Mouse (Mus musculus) ovary, postnatal 10 days (tissue): ENCODE measurements around the gene Thumpd1.
"Not testable (repeated sequence)": the region's sequence is repeated elsewhere in the genome, so short reads cannot be mapped to it uniquely, and the experiment has no call there.

Source experiments
- DNase-seq: peaks from one replicate; pipeline ENCODE4 v3.0.0; 2022; ENCODE audit warnings: low spot score

Thumpd1 gene

DNA sequence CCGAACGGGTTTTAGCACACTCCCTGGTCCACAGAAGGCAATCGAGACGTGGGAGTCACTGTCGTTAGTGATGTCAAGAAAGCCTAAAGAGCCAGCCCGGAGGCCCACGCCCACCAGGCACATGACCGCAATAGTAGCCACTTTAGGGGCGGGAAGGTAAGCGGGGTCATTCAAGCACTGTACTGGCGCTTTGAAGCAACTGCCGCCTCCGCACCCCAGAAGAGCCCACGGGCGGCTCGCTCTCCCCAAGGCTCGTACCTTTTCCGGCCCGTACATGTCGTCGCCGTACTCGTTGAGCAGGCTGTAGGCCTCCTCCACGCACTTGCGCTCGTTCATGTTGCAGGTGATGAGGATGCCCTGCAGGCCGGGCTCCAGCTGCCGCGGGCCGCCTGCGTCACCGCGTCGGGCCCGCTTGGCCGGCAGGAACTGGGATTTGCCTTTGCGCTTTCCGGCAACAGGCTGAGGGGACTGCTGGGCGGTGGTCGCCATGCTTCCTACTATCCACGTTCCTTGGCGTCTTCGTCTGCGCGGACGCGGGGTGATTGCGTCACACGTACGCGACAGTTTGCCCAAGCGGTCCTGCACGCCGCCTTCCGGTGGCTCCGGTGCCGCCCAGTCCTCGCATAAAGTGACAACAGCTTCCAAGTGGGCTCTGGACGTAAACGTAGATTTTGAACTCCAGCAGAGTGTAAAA, at the start of gene Thumpd1:
TSS of gene Thumpd1 (minus strand) at position 546 of the 694 bp plus-strand sequence.
- DNase-seq, result peak; percentile 90

DNA sequence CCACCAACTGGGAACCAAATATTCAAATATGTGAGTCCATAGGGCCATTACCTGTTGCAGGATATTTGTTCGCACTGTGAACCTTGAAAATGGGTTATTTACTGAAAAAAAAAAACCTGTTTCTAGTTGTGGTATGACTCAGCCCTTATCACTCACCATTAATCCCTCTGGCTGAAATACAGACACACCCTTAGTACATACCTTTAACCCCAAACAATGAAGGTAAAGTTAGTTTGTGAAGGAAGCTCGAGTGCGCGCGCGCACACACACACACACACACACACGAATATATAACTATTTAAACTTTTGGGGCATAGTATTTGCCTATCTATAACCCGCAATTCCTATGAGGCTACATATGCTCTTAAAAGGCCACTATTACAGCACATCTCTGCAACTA, 49.3 kb upstream of the Thumpd1 start:
- DNase-seq, result no peak

DNA sequence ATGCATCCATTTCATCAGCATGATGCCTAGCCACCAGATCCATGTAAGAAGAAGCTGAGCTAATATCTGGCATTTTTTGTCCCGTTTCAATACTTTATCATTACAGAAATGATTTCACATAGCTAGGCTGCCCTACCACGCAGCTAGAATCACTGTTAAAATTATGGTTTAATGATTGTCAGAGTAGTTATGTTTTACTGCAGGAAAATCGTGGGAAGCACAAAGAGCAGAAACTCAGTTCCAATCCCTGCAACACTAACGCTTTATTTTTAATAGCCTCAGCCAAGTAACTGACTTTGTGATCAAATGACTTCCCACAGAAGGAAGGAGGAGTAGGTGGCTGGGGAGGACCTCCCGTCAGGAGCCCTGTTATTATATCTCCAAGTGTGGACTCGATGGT, 46.4 kb upstream of the Thumpd1 start:
- no peak for DNase-seq

DNA sequence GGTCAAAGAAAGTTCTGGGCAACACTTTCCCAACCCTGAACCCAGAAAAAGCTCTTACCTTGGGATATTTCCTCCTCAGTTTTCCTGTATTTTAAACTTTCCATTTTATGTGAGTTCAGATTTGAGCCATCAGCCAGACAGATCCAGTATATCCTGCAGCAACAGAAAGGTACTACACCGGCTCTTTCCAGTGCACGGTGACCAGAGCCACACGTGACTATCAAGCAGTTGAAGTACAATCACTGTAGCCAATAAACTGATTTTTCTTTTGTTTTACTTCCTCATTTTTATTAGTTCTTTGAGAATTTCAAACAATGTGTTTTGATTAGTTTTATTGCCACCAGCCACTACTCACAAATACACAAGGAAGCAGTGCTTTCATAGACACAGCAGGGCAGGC, 43.8 kb upstream of the Thumpd1 start:
- no peak for DNase-seq

DNA sequence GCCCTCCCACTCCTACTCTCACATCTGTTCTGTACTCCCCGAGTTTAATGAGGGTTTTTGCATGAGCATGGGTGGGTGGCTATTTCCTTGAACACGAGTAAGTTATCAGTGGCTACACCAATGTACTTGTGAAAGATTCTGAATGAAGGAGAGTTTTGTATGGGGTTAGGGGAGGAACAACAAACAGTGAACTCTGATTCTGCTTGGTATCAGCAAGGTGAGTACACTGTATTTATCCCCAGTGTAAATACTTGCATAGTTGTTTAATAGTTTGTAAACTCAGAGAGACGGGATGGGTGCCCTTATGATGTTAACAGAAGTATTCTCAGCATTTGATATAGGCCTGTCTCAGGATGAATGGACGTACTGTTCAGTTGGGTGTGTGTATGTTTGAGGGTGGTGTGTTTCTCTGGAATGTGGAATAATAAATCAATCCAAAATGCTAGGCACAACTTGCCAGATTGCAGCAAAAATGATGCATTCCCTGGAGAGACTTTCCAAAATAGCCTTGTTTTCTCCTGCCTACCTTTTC, 41.6 kb upstream of the Thumpd1 start:
- DNase-seq, result no peak

DNA sequence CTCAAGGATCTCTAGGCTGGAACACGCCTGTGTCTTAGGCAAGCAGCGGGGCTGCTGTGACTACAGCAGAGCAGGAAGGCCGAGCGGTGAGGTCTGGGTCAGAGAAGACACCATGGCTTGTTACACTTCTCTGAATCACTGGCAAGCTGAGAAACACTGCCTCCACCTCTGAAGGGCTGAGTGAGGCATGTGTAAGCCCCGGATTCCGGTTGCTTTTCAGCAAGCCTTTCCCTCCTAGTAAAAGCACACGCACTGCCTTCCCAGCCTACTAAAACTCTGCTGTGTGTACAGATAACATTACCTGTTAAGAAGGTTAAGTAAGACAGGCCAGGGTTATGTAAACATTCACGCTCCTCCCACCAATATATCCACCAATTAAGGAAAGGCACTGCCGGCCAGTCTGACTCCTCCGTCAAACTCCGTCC, 39.9 kb upstream of the Thumpd1 start, which contains the start of gene Acsm3:
TSS of gene Acsm3 (plus strand) at position 397 of the 425 bp plus-strand sequence.
- no peak for DNase-seq

DNA sequence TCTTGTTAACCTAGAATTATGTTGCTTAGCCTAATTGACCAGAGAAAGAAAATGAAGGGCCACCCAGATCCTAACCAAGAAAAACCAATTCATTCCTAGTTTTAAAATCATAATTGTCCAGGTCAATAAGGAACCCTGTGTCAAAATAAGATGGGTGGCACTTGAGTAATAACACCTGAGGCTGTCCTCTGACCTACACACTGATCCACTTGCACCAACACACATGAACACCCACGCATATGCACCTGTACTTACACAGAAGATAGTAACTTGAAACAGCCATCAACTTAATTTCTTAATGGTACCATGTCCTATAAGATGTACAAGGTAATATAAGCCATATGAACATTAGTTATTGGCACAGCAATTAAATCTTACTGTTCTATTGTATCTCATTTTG, 33.1 kb upstream of the Thumpd1 start:
- DNase-seq, result no peak

DNA sequence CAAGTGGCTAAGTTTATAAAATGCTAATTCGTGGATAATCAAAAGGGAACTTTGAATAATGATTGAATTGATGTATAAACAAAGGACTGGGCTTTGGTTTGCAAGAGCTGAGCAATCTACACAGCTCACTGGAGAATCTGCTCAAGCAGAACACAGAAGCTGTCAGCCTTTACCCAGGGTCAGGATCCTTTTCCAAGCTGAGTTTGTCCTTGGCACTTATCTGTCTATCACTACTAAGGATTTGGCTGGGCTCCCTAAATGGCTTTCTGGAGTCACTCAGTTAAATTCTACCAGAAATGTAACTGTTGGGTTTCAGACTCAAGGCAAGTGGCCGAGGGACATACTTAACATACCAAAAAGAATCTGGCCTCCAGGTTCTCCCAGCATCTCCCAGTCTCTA, 29.3 kb upstream of the Thumpd1 start:
- no peak for DNase-seq

DNA sequence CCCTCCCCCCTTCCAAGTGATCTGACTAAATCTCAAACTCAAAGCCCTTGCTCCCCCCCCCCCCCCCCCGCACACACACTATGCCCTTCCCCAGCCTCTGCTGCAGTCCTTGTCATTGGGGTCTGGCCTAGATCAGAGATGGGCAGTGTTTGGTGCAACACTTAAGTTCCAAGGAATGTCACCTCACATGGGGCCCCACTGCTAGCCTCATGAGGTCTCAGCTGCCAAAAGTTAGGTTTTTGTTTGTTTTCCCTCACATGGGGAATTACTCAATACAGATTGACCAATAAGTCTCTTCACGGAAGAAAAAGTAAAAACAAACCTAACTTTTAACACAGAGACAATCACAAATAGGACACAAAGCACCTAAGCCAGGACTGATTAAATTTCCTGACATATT, 28.2 kb upstream of the Thumpd1 start:
- DNase-seq, result no peak

DNA sequence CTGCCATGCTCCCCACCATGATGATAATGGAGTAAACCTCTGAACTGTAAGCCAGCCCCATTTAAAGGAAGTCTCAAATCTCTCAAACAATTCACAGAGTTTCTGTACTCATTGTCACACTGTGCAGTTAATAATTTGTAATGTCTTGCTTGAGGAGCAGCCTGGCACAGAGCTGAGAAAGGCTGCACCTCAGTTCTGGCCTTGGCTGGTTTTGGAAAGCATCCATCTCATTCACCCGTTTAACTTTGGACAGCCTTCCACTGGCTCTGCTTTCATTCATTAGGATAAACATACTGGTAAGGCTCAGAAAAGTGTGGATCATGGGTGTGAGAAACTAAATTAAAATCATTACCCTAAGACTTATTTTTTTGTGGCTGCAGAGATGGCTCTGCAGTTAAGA, 25.3 kb upstream of the Thumpd1 start:
- DNase-seq, result no peak

DNA sequence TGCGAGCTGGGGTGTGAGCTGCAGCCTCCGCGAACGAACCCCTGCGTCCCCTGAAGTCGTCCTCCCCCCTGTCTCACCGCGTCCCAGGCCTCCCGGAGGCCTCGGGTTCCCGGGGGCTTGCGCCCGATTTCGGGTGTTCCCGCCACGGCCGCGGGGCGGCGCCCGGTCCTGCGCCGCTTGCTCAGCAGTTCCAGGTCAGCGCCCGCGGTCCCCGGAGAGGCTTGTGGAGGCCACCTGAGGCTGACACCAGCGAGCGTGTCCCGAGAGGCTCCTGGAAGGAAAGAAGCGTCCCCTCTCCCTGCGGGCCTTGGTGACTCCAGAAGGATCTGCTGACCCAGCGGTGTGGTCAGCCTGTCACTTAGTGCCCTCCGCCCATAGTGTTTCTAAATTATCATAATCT, 23.7 kb upstream of the Thumpd1 start:
- DNase-seq, result no peak

DNA sequence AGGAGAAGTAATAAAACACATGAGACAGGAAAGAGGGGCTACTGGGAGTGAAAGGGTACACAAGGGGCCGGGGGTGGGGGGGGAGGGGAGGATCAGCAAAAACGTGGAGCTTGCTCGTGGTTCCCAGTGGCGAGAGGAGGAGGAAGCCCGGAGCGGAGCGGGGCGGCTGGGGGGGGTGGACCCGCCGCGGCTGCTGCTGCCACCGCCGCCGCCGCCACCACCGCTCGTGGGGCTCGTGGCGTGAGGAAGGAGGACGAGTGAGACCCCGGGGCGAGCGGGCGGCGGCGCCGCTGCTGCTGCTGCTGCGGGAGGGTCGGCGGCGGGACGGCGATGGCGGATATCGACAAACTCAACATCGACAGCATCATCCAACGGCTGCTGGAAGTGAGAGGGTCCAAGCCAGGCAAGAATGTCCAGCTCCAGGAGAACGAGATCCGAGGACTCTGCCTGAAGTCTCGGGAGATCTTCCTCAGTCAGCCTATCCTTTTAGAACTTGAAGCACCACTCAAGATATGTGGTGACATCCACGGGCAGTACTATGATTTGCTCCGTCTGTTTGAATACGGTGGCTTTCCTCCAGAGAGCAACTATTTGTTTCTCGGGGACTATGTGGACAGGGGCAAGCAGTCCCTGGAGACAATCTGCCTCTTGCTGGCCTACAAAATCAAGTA, 19.3 kb upstream of the Thumpd1 start:
- not testable (repeated sequence) for DNase-seq

DNA sequence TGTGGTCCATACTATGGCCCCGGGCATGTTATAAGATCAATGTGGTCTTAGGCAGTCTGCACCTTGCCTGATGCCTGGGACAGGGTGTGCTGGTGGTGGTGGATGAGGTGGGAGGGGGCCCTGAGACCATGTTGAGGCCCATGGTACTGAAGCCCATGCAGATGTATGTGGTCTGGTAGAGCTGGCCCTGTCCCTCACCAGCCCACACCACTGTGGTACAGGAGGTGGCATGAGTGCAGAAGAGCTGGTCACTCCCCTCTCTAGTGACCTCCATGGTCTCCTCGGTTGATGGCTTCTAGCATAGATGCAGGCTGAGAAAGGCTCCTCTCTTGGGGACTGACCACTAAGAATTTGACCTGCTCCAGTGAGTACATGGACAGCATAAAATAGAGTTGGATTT, 18.3 kb upstream of the Thumpd1 start:
- no peak for DNase-seq

DNA sequence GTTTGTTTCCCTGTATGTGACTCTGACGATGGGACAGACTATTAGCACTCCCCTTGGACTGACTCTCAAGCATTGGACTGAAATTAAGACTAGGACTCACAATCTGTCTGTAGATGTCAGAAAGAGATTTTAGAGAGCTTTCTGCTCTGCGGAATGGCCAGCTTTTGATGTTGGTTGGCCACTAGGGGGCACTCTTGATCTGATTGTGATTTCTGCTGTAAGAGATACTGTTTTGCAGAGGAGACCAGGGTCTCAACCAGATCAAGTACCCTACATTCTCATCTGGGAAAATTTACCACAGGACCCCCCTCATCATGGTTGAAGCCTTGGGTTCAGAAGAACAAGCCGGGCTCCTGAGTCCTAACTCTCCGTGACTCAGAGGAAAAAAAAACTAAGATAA, 10.7 kb upstream of the Thumpd1 start:
- not testable (repeated sequence) for DNase-seq

DNA sequence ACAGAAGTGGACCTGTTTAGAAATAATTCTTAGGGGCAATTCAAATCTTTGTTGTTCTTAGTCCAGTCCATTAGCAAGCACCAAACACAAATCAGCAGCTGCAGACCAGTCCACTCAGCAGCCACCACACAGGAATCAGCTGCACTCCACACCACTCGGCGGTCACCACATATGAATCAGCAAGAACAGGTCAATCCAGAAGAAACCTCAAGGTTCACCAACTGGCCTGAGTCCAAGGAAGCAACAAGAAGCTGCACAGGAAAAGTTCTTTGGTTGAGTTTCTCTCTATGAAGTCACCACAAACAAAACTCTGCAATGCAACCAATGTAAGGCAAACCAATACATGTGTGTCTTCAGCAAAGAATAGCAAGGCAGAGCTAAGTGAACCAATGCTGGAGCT, 7.0 kb upstream of the Thumpd1 start:
- DNase-seq, result no peak

DNA sequence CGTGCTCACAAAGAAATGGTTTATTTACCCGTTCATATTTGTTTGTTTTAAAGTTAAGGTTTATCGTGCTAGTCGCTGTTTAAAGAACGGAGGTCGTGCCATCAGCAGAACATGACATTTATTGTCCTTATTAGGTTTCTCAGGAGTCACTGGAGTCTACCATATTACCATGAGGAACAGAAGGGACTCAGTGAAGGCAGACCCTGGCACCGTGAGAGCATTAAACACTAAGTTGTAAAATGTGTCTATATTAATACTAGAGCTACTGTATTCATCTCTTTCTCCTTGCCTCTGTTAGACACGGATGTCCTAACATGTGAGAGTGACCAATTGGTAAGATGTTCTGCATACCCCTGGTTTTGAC, 331 bp upstream of the Thumpd1 start:
- no peak for DNase-seq

DNA sequence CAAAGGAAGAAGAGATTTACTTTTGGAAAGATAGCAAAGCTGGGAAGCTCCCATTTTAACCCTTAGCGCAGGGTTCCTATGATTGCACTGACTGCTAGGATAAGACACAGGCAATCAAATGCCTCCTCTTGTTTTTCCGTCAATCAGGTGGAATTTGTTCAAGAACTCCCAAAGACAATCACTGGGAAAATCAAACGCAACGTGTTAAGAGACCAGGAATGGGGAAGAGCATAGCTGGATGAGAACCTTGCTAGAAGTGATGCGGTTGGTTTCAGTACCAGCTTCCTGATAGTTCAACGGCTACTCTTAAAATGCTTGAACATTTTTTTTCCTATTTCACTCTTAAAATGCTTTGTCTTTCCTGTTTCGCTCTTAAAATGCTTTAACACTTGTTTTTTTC, 6.5 kb downstream of the Thumpd1 start:
- DNase-seq, result no peak

DNA sequence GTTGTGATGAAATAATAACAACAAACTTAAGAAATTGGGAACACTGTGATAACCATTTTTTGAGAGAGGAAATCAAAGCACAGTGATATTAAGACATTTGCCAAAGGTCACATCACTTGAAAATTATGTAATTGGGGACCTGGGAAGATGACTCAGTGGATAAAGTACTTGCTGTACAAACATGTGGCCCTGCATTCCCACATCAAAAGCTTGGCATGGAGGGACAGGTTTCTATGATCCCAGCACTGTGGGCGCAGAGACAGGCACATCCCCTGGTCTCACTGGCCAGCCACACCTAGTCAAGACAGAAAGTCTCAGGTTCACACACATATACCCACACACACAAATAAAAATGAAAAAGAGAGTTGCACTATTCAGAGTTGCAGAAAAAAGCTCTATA, 25.7 kb downstream of the Thumpd1 start:
- no peak for DNase-seq

DNA sequence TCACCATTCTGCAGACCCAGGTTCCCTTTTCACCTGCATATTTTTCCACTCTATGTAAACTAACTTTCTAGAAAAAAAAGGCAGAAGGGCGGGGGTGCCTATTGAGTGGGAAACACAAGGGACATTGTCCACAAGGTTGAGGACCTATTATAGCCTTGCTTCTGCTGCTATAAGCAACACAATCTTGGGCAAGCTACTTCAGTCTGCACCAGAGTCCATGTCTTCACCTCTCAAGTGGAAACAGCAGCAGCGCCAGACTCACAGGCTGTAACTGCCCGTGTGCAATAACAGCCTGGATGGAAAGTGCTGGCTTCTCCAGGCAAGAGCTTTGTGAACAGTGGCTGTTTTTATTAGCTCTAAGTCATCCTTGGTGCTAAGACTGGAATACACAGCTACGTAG, 28.3 kb downstream of the Thumpd1 start:
- no peak for DNase-seq

DNA sequence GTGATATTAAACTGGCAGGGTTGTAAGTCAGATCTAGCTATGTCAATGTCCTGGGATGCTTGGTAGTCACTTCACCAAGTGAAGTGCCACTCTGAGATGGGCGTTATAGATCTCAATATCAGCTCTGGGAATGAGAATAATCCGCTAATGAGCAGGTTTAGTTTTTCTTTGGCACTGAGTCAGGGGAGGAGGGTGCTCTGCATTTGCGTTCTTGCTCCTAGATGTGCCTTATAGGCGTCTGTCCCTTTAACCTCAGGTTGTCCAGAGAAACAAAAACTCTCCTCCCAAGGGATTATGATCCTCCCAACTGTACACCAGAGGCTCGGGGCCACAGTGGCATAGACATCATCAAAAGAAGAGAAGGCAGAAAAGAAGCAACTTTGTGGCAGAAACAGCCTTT, 30.9 kb downstream of the Thumpd1 start, which contains the start of gene Acsm4:
TSS of gene Acsm4 (plus strand) at position 301 of the 400 bp plus-strand sequence.
- no peak for DNase-seq

DNA sequence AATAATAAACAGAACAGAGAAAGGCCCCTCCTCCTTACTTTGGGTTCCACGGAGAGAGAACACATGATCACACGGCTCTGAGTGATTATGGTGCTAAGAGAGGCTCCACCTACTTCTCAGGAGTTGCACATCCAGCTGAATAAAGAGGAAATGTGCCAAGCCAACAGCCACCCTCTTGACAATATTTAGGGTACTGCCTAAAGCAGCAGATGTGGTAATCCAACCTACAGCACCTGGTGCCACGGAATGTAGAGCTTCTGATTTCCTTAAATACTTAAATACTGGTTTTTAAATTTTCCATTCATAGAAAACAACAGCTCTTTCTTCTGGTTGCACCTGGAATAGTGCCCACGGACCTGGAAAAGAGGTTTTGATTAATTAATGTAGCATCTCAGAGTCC, 37.9 kb downstream of the Thumpd1 start:
- no peak for DNase-seq

DNA sequence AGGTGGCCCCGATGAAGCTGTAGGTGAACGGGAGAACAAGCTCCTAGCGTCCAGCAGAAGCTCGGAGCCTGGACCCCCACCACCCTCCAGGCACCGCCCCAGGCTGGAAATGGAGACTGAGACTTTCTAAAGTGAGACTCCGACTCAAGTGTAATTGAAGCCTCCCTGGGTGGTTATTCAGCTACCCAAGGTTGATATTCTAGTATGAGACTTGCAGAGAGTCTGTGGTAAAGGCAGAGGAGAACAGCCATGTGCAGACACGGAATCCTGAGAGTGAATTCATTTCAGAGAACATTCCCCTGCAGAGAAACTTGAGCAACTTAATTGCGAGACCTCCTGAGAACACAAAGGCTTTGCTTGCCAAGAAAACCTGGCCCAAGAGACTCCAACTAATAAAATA, 40.5 kb downstream of the Thumpd1 start:
- DNase-seq, result no peak

DNA sequence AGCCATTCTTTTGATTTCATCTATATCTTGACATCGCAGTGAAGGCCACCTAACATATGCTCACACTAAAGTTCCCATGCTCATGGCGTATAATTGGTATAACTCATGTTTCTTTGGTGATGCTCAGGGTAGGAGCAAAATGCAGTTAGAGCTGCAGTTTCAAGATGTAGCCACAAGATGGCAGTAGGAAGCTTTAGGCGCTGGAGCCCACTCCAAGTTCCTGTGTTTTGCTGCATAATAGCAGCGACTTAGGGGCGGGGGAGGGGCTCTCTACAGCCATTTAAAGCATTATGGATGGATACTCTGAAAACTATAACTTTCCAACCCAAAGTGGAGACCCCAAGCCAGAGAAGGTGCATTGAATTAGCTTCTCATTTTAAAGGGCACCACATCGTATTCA, 47.1 kb downstream of the Thumpd1 start:
- no peak for DNase-seq

DNA sequence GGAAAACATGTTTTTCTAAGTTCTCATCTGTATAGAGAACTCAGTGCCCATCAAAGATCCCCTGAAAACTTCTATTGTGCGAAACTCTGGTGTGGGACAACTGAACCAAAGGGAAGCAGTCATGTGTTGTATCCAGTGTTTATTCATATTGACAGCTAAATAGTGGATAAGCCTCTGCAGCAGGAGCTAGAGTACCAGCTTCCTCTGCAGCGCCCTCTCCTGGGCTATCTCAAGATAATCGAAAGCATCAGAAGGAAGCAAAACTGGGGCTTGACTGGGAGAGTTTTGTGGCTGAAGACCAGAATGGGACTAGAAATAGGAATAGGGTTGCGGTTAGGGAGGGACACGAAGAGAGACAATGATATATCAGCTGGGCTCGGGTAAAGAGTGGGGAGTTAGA, 49.7 kb downstream of the Thumpd1 start:
- DNase-seq, result no peak
